Mouse (Mus musculus) neural tube, embryonic 14.5 days (tissue): ENCODE results near the gene Abcd4. TPM values are rescaled to one million over a fixed set of nuclear protein-coding genes. Genes with fewer than 3 reads are reported as not detected.

Source experiments
- ATAC-seq: fragments of 200-750 bp; cut with Nextera tagmentation; 2 replicates; pipeline ENCODE4 v1.8.0; 2017; ENCODE audit warnings: low read depth, mild to moderate bottlenecking, moderate TSS enrichment, moderate library complexity
- H3K27ac ChIP-seq: fragments of 300-500 bp; sonication (generic); 2 replicates; pipeline ENCODE4 v1.5.1; 2014; ENCODE audit warnings: low read depth, mild to moderate bottlenecking, control low read depth, low read length, moderate library complexity, mixed read lengths
- H3K27me3 ChIP-seq: fragments of 300-500 bp; sonication (generic); 2 replicates; pipeline ENCODE4 v1.6.1; 2014; ENCODE audit warnings: low read length; ENCODE audit not compliant: control insufficient read depth, insufficient read depth
- H3K36me3 ChIP-seq: fragments of 300-500 bp; sonication (generic); 2 replicates; pipeline ENCODE4 v1.6.1; 2014; ENCODE audit warnings: low read length, mixed read lengths; ENCODE audit not compliant: control insufficient read depth, insufficient read depth
- H3K4me1 ChIP-seq: fragments of 300-500 bp; sonication (generic); 2 replicates; pipeline ENCODE4 v1.6.1; 2014; ENCODE audit warnings: low read length; ENCODE audit not compliant: control insufficient read depth, insufficient read depth
- H3K4me2 ChIP-seq: fragments of 300-500 bp; sonication (generic); 2 replicates; pipeline ENCODE4 v1.6.1; 2014; ENCODE audit warnings: mild to moderate bottlenecking, low read depth, low read length, control low read depth
- H3K4me3 ChIP-seq: fragments of 300-500 bp; sonication (generic); 2 replicates; pipeline ENCODE4 v1.5.1; 2014; ENCODE audit warnings: low read depth, low read length, control low read depth, mixed read lengths
- H3K9ac ChIP-seq: fragments of 300-500 bp; sonication (generic); replicated peaks from 2 replicates; pipeline ENCODE4 v1.6.1; 2014; ENCODE audit warnings: low read depth, mild to moderate bottlenecking, control low read depth, low read length, mixed read lengths
- H3K9me3 ChIP-seq: fragments of 300-500 bp; sonication (generic); 2 replicates; pipeline ENCODE4 v1.6.1; 2016; ENCODE audit warnings: low read length; ENCODE audit not compliant: control insufficient read depth
- WGBS: fragments of 180-500 bp; shearing (Covaris S2); extraction: QIAGEN DNeasy Blood & Tissue Kit; methylation state at CpG from one replicate; pipeline ENCODE4 v1.1.7; 2014; 5-methylcytosine and 5-hydroxymethylcytosine counted together
- polyA plus RNA-seq: library from polyadenylated mRNA; unstranded; fragments of >200 nt; fragmentation: Nextera tagmentation; extraction: Ambion mirVana; gene quantifications from 2 replicates; pipeline ENCODE4 v1.2.1, GENCODE M21; 2014

Abcd4 gene
- polyA plus RNA-seq, 1 experiment from 2014 or later, result 11.2 TPM

DNA sequence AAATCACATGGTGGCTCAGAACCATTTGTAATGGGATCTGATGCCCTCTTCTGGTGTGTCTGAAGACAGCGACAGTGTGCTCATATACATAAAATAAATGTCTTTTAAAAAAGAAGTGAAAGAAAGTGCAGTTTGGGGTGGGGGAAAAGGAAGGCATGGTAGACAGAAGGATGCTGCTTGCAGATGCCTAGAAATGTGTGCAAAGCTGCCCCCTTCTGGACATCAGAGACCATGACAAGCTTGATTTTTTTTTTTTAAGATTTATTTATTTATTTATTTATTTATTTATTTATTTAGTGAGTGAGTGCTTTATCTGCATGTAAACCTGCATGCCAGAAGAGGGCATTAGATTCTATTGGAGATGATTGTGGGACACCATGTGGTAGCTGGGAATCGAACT lies 35.9 kb downstream of the Abcd4 start:
- Histone ChIP-seq H3K4me1 (no peaks in the 10 kb centered on the region), H3K4me2 (no peak overlapping the region), H3K9ac (no peak overlapping the region), H3K36me3 (no peaks in the 10 kb centered on the region), H3K27me3 (0 out of 2 replicates have a peak, but pooled peaks cover 3% of the 10 kb centered on the region), H3K4me3 (no peak overlapping the region), H3K9me3 (no peaks in the 10 kb centered on the region; the same call in 1 of the 2 replicates), H3K27ac (no peak overlapping the region)
- no peak for ATAC-seq
- 90% methylated on average over 2 of the region's 2 CpGs for WGBS

DNA sequence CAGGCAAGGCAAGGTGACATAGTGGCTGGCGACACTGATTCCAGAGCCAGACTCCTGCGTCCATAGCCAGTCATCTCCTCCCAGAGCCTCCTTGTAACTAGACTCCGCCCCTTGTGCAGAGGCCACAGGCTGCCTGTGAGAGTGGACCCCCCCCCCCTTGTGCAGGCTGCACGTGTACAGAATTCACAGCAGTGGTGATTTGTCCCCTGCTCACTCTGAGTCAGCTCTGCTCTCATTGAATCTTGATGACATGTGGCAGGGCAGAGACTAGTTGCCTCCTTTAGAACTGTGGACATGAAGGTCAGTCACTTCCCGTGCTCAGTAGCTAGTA lies 38.8 kb downstream of the Abcd4 start:
- Histone ChIP-seq H3K27ac (no peak overlapping the region), H3K4me2 (no peak overlapping the region), H3K9ac (no peak overlapping the region), H3K9me3 (no peaks in the 10 kb centered on the region; the same call in 1 of the 2 replicates), H3K36me3 (no peaks in the 10 kb centered on the region), H3K27me3 (peaks cover 13% of the 10 kb centered on the region; the same call in 1 of the 2 replicates), H3K4me3 (no peak overlapping the region), H3K4me1 (no peaks in the 10 kb centered on the region)
- no peak for ATAC-seq
- WGBS, result 40% methylated on average over 5 of the region's 5 CpGs

DNA sequence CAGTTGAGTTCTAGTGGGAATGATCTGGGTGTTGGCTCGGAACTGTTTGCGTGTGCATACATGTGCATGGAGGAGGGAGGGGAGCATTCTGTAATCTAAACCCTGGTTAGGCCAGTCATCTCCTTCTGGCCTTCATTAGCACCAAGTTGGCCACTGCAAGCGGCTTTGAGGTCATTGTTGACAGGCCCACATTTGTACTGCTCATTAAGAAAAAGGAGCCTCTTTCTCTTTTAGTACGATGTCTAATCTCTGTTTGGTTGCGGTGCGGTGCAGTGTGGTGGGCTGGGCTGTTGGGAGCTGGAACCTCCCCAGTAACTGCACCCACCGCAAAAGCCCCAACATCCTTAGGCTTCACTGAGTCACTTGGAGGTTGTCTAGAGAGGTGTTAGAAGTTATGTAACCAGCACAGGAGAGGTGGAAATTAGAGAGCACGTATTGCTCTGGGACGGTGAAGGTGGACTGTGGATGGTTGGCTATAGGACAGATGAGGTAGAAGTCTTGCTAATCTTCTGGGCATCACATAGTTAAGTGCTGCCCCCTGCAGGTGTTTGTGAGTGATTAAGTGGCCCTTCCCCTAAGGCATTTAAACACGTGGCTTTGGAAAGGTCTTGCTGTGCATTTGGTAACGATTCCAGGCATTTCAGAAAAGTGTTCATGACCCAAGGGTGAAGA lies 39.3 kb downstream of the Abcd4 start:
- Histone ChIP-seq H3K36me3 (no peaks in the 10 kb centered on the region), H3K4me1 (no peaks in the 10 kb centered on the region), H3K27ac (no peak overlapping the region), H3K27me3 (peaks cover 18% of the 10 kb centered on the region), H3K9me3 (no peaks in the 10 kb centered on the region; the same call in 1 of the 2 replicates), H3K4me2 (no peak overlapping the region), H3K4me3 (no peak overlapping the region), H3K9ac (no peak overlapping the region)
- ATAC-seq, result no peak
- 77% methylated on average over 11 of the region's 11 CpGs for whole genome bisulfite sequencing

DNA sequence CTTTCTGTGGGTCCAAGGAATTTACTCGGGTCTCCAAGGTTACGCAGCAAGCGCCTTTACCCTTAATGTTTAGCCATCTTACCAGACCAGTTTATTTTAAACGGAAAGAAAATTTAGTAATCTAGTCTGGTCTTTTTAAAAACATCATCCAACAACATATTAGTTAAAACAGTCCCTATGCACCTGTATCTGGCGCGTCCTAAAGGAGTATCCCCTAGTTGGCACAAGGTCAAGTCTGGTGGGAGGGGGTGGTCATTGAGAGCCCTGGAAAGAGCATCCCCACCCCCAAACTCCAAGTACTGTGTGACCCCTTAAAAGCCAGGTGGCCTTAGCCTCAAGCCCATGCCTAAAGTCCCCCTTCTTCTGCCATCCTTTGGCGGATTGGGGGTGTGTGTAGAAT lies 44.1 kb downstream of the Abcd4 start:
- no peaks in the 10 kb centered on the region for H3K9me3 ChIP-seq
- WGBS, result 12% methylated on average over 7 of the region's 7 CpGs
- H3K4me2 ChIP-seq, result no peak overlapping the region
- H3K36me3 ChIP-seq, result no peaks in the 10 kb centered on the region
- ATAC-seq, result no peak
- no peak overlapping the region for H3K27ac ChIP-seq
- H3K9ac ChIP-seq, result no peak overlapping the region
- no peaks in the 10 kb centered on the region for H3K4me1 ChIP-seq
- H3K4me3 ChIP-seq, result no peak overlapping the region
- peaks cover 46% of the 10 kb centered on the region for H3K27me3 ChIP-seq

DNA sequence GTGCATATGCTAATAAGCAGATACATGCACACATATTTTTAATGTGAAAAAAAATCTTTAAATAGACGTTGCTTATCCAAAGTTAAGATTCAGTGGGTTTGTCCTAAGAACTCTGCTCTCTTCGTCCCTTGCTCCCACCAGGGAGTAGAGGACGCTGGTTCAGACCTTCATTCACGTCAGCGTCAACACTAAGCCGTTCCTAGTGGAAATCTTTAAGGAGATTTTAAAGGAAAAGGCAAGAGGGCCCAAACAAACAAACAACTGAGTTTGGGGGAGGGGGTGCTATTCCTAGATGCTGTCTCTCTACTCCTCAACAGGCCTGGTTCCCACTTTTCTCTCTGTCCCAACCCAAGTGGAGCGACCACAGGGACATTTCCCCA lies 44.9 kb downstream of the Abcd4 start:
- Histone ChIP-seq H3K4me2 (no peak overlapping the region), H3K9ac (no peak overlapping the region), H3K36me3 (no peaks in the 10 kb centered on the region), H3K4me1 (no peaks in the 10 kb centered on the region), H3K27me3 (peaks cover 52% of the 10 kb centered on the region), H3K9me3 (no peaks in the 10 kb centered on the region), H3K4me3 (no peak overlapping the region), H3K27ac (no peak overlapping the region)
- ATAC-seq, result no peak
- WGBS, result 0% methylated on average over 7 of the region's 7 CpGs

DNA sequence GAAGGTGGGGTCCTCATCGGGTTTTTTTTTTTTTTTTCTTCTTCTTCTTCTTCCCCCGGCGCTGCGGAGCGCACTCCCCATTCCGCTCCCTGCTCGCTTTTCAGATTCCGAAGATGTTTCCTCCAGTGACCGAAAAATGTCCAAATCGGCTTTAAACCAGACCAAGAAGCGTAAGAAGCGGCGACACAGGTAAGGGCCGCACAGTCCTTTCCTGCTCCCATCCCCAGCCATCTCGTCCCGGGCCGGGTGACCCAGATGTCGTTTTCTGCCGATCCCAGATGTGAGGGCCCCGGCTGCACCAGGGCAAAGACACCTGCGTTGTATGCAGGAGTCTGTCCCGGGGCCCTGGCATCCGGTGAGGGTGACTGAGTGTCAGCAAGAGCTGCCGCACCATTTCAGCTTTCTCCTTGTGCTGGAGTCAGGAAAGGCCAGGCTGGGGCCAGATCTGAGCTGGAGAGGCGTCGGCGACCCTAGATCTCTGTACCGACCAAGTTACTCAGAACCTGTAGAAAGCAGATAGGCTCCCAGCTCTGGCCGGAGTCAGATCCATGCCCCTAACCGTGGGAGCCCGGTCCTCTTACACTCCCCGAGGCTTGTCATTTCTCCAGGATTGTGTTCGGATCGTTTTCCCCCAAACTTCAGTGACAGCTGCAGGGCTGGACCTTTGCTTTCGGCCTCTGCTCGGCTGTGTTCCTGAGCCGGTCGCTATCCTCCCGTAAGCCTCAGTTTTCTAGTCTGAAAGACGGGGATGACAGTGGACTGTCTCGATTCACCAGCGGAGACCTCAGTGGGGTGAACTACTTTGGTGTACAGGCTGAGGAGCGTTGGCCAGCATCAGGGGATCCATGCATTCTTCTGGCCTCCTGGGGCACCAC lies 45.5 kb downstream of the Abcd4 start:
- Histone ChIP-seq H3K27ac (no peak overlapping the region), H3K4me2 (no peak overlapping the region), H3K9me3 (no peaks in the 10 kb centered on the region), H3K36me3 (no peaks in the 10 kb centered on the region), H3K27me3 (peaks cover 52% of the 10 kb centered on the region), H3K9ac (no peak overlapping the region), H3K4me3 (no peak overlapping the region), H3K4me1 (no peaks in the 10 kb centered on the region)
- ATAC-seq, result no peak
- WGBS, result 2% methylated on average over 43 of the region's 43 CpGs

DNA sequence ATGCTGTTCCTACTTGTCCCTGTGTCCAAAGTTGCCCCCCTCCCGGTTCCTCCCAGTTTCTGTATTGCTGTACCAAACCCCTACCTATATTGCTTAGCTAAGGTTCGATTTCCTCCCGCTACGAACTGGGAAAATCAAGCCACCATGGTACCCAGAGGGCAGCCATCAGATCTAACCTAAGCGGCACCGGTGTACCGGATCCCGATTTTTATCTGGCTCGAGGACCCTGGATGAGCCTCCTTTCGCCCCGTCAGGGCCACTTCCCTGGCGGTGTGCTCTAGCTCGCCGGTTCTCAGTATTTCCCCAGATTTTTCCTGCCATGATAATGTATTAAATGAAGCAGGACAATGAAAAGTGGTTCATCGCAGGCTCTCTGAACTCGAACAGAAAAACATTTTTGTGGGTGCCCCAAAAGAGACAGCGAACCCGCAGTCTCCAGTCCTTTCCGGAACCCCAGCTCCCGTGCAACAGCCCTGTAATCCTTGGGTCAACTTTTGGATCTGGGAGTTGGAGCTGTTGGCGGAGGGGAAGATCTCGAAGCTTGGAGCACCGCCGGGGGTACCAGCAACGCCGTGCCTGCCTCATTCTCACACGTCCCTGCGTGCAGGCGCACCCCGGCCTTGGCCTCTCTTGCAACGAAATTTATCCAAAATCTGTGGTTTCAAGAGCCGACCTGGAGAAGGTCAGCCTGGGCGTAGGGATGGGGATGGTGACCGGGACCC lies 46.4 kb downstream of the Abcd4 start:
- Histone ChIP-seq H3K36me3 (no peaks in the 10 kb centered on the region), H3K9ac (no peak overlapping the region), H3K4me2 (no peak overlapping the region)

DNA sequence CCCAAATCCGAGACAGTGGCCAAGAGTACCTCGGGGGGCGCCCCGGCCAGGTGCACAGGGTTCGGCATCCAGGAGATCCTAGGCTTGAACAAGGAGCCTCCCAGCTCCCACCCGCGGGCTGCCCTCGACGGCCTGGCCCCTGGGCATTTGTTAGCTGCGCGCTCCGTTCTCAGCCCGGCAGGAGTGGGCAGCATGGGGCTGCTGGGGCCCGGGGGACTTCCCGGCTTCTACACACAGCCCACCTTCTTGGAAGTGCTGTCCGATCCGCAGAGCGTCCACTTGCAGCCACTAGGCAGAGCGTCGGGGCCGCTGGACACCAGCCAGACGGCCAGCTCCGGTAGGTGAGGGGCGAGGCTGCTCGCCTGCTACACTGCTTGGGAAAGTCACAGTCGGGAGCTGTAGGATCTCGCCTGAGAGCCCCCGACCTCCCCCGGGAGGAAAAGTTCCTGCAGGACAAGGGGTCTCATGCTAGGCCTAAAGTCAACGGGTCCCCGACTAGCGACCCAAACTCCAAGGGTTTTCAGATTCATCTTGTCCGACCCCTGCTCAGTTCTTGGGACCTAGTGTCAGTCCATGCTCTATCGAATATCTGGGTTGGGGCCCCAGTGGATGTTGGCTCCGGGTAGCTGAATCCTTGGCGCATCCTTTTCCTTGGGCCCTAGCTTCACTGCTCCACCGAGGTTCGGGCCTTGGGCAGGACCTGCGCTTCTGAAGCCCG lies 47.1 kb downstream of the Abcd4 start:
- no peak overlapping the region for H3K27ac ChIP-seq
- under 1% methylated on average over 39 of the region's 40 CpGs for WGBS
- no peak for ATAC-seq
- H3K4me2 ChIP-seq, result no peak overlapping the region
- no peaks in the 10 kb centered on the region for H3K9me3 ChIP-seq
- no peaks in the 10 kb centered on the region for H3K36me3 ChIP-seq
- no peak overlapping the region for H3K4me3 ChIP-seq
- H3K4me1 ChIP-seq, result no peaks in the 10 kb centered on the region
- peaks cover 50% of the 10 kb centered on the region for H3K27me3 ChIP-seq
- no peak overlapping the region for H3K9ac ChIP-seq

More for the DNA sequence above, 46.4 kb downstream of the Abcd4 start:
- no peaks in the 10 kb centered on the region for H3K9me3 ChIP-seq
- peaks cover 52% of the 10 kb centered on the region for H3K27me3 ChIP-seq
- 3% methylated on average over 34 of the region's 34 CpGs for WGBS
- H3K4me3 ChIP-seq, result no peak overlapping the region; the same call in 1 of the 2 replicates
- ATAC-seq, result no peak
- no peaks in the 10 kb centered on the region for H3K4me1 ChIP-seq
- no peak overlapping the region for H3K27ac ChIP-seq
